ENCODE assay signal across 8 mouse cellular contexts in genomic region chr9:108648166-108648565, GRCm38 (mm10). TPM values are rescaled to one million over a fixed set of nuclear protein-coding genes. Genes with fewer than 3 reads are reported as not detected.
DNase-seq lines count a peak whose midpoint lies in the region; ATAC-seq and TF ChIP-seq lines count a peak whose summit lies in the region.

No protein-coding gene starts in this region.

- peak overlapping the region; percentile 84 for H3K4me2 ChIP-seq in embryonic facial prominence, embryonic 11.5 days (ENCODE audit: low read depth, low read length)
- peak overlapping the region; percentile 66 for H3K4me2 ChIP-seq in hindbrain, postnatal 0 days (ENCODE audit: low read depth, low read length)
- peak overlapping the region; percentile 92 for H3K4me2 ChIP-seq in liver, embryonic 13.5 days
- peak overlapping the region; percentile 88 for H3K4me2 ChIP-seq in neural tube, embryonic 14.5 days (ENCODE audit: low read depth, low read length)

- WGBS in heart, embryonic 10.5 days: 39% methylated on average over 10 of the region's 10 CpGs
- WGBS in embryonic facial prominence, embryonic 11.5 days: 49% methylated on average over 10 of the region's 10 CpGs
- 46% methylated on average over 10 of the region's 10 CpGs for WGBS in hindbrain, postnatal 0 days
- WGBS in liver, embryonic 13.5 days (ENCODE audit: insufficient replicate concordance): 16% methylated on average over 10 of the region's 10 CpGs
- 47% methylated on average over 10 of the region's 10 CpGs for WGBS in neural tube, embryonic 14.5 days

- no peaks in the 10 kb centered on the region for H3K9me3 ChIP-seq in heart, embryonic 10.5 days
- no peaks in the 10 kb centered on the region for H3K9me3 ChIP-seq in embryonic facial prominence, embryonic 11.5 days (replicated peaks; ENCODE audit: control insufficient read depth, low read length)
- H3K9me3 ChIP-seq in hindbrain, postnatal 0 days (ENCODE audit: low read length): no peaks in the 10 kb centered on the region
- no peaks in the 10 kb centered on the region for H3K9me3 ChIP-seq in liver, embryonic 13.5 days (replicated peaks)
- H3K9me3 ChIP-seq in neural tube, embryonic 14.5 days (ENCODE audit: control insufficient read depth, low read length): no peaks in the 10 kb centered on the region

- DNase-seq in heart, embryonic 10.5 days (ENCODE audit: low spot score): no peak
- no peak for DNase-seq in heart, adult 8-10 months (ENCODE audit: low spot score)
- no peak for DNase-seq in embryonic facial prominence, embryonic 11.5 days (ENCODE audit: low spot score)
- DNase-seq in hindbrain, postnatal 0 days (ENCODE audit: low spot score): no peak
- DNase-seq in liver, embryonic 13.5 days: peak; percentile 22
- no peak for DNase-seq in gastrocnemius, postnatal 10 days
- DNase-seq in layer of hippocampus, adult 8-10 months (ENCODE audit: low spot score in 2 of 2): no peak

- peaks cover 13% of the 10 kb centered on the region for H3K4me1 ChIP-seq in heart, embryonic 10.5 days
- H3K4me1 ChIP-seq in embryonic facial prominence, embryonic 11.5 days (ENCODE audit: control insufficient read depth, insufficient read depth, low read length): no peaks in the 10 kb centered on the region; the same call in 1 of the 2 replicates
- H3K4me1 ChIP-seq in hindbrain, postnatal 0 days (ENCODE audit: insufficient read depth, low read length): peaks cover 5% of the 10 kb centered on the region
- H3K4me1 ChIP-seq in liver, embryonic 13.5 days (replicated peaks): peaks cover 39% of the 10 kb centered on the region
- peaks cover 11% of the 10 kb centered on the region for H3K4me1 ChIP-seq in neural tube, embryonic 14.5 days (ENCODE audit: control insufficient read depth, insufficient read depth, low read length)

- peaks cover 7% of the 10 kb centered on the region; the same call in 1 of the 2 replicates for H3K36me3 ChIP-seq in heart, embryonic 10.5 days
- H3K36me3 ChIP-seq in embryonic facial prominence, embryonic 11.5 days (replicated peaks; ENCODE audit: control insufficient read depth, insufficient read depth, low read depth, low read length): no peaks in the 10 kb centered on the region
- no peaks in the 10 kb centered on the region for H3K36me3 ChIP-seq in hindbrain, postnatal 0 days (ENCODE audit: insufficient read depth, low read length)
- H3K36me3 ChIP-seq in liver, embryonic 13.5 days: peaks cover 19% of the 10 kb centered on the region
- no peaks in the 10 kb centered on the region; the same call in 1 of the 2 replicates for H3K36me3 ChIP-seq in neural tube, embryonic 14.5 days (ENCODE audit: control insufficient read depth, insufficient read depth, low read length)

- TF ChIP-seq CTCF in hindbrain, postnatal 0 days (IDR thresholded peaks at IDR 0.05; ENCODE audit: low read depth): no peak

- peak overlapping the region; percentile 98 for H3K27ac ChIP-seq in heart, embryonic 10.5 days
- H3K27ac ChIP-seq in embryonic facial prominence, embryonic 11.5 days (replicated peaks; ENCODE audit: low read depth, low read length): no peak overlapping the region
- H3K27ac ChIP-seq in hindbrain, postnatal 0 days: peak overlapping the region; percentile 90
- H3K27ac ChIP-seq in liver, embryonic 13.5 days: peak overlapping the region; percentile 95
- no peak overlapping the region for H3K27ac ChIP-seq in neural tube, embryonic 14.5 days (ENCODE audit: low read depth, low read length)

- no peaks in the 10 kb centered on the region for H3K27me3 ChIP-seq in heart, embryonic 10.5 days (ENCODE audit: insufficient read depth, poor library complexity, severe bottlenecking)
- no peaks in the 10 kb centered on the region for H3K27me3 ChIP-seq in embryonic facial prominence, embryonic 11.5 days (ENCODE audit: control insufficient read depth, insufficient read depth, low read length)
- H3K27me3 ChIP-seq in hindbrain, postnatal 0 days (ENCODE audit: insufficient read depth, low read length): no peaks in the 10 kb centered on the region
- no peaks in the 10 kb centered on the region for H3K27me3 ChIP-seq in liver, embryonic 13.5 days
- no peaks in the 10 kb centered on the region for H3K27me3 ChIP-seq in neural tube, embryonic 14.5 days (ENCODE audit: control insufficient read depth, insufficient read depth, low read length)

- peak overlapping the region; percentile 99 for H3K4me3 ChIP-seq in heart, embryonic 10.5 days
- peak overlapping the region; percentile 68 for H3K4me3 ChIP-seq in embryonic facial prominence, embryonic 11.5 days (ENCODE audit: low read depth, low read length)
- H3K4me3 ChIP-seq in hindbrain, postnatal 0 days (ENCODE audit: low read length): peak overlapping the region; percentile 98
- H3K4me3 ChIP-seq in liver, embryonic 13.5 days (replicated peaks): peak overlapping the region; percentile 99
- H3K4me3 ChIP-seq in neural tube, embryonic 14.5 days (ENCODE audit: low read depth, low read length): peak overlapping the region; percentile 100

- peak overlapping the region; percentile 72 for H3K9ac ChIP-seq in embryonic facial prominence, embryonic 11.5 days (replicated peaks; ENCODE audit: low read length)
- H3K9ac ChIP-seq in hindbrain, postnatal 0 days (replicated peaks; ENCODE audit: low read length): peak overlapping the region; percentile 85
- peak overlapping the region; percentile 96 for H3K9ac ChIP-seq in liver, embryonic 13.5 days
- H3K9ac ChIP-seq in neural tube, embryonic 14.5 days (replicated peaks; ENCODE audit: low read depth, low read length): peak overlapping the region; percentile 87; the same call in 1 of the 2 replicates

- ATAC-seq in embryonic facial prominence, embryonic 11.5 days (replicated peaks; ENCODE audit: insufficient number of reproducible peaks, low FRiP score, low TSS enrichment, low read depth): no peak
- ATAC-seq in hindbrain, postnatal 0 days: no peak
- ATAC-seq in liver, embryonic 13.5 days (ENCODE audit: low read depth): no peak
- ATAC-seq in neural tube, embryonic 14.5 days (ENCODE audit: low read depth): no peak

RNA-seq across cellular contexts. Expression of gene Arih2, which starts 1.0 kb away (rescaled TPM):
- 50.3 and 52.0 TPM in 2 replicates for polyA plus RNA-seq in heart, embryonic 10.5 days (2016; fragmentation: Nextera tagmentation; extraction: Ambion mirVana)
- 10 to 100 TPM; 41.7 to 50.7 (median 49.6) TPM for total RNA-seq in heart, adult 8-10 months (2022)
- polyA plus RNA-seq in embryonic facial prominence, embryonic 11.5 days (2014; fragmentation: Nextera tagmentation; extraction: Ambion mirVana): 44.1 and 48.4 TPM in 2 replicates
- 52.1 and 54.8 TPM in 2 replicates for total RNA-seq in hindbrain, postnatal 0 days (2014; rRNA removed)
- polyA plus RNA-seq in hindbrain, postnatal 0 days (2015; fragmentation: Nextera tagmentation; extraction: Ambion mirVana): 38.5 and 39.7 TPM in 2 replicates
- polyA plus RNA-seq in liver, embryonic 13.5 days (2015; fragmentation: Nextera tagmentation; extraction: Ambion mirVana): 28.6 and 35.1 TPM in 2 replicates
- polyA plus RNA-seq in neural tube, embryonic 14.5 days (2014; fragmentation: Nextera tagmentation; extraction: Ambion mirVana): 37.7 and 45.2 TPM in 2 replicates
- total RNA-seq in gastrocnemius, postnatal 10 days (2021): 10 to 100 TPM; 62.5 to 67.0 TPM
- total RNA-seq in layer of hippocampus, adult 8-10 months (2022): 10 to 100 TPM; 49.4 to 60.4 (median 54.9) TPM

RNA-seq across cellular contexts. Expression of gene Slc25a20, which starts 13.7 kb away (rescaled TPM):
- polyA plus RNA-seq in heart, embryonic 10.5 days (2016; fragmentation: Nextera tagmentation; extraction: Ambion mirVana): 53.0 and 53.7 TPM in 2 replicates
- 100 to 1,000 TPM; 189 to 257 (median 218) TPM for total RNA-seq in heart, adult 8-10 months (2022)
- polyA plus RNA-seq in embryonic facial prominence, embryonic 11.5 days (2014; fragmentation: Nextera tagmentation; extraction: Ambion mirVana): 30.8 and 34.5 TPM in 2 replicates
- total RNA-seq in hindbrain, postnatal 0 days (2014; rRNA removed): 31.0 and 41.1 TPM in 2 replicates
- 49.7 and 50.2 TPM in 2 replicates for polyA plus RNA-seq in hindbrain, postnatal 0 days (2015; fragmentation: Nextera tagmentation; extraction: Ambion mirVana)
- polyA plus RNA-seq in liver, embryonic 13.5 days (2015; fragmentation: Nextera tagmentation; extraction: Ambion mirVana): 25.6 and 26.5 TPM in 2 replicates
- 24.0 and 34.8 TPM in 2 replicates for polyA plus RNA-seq in neural tube, embryonic 14.5 days (2014; fragmentation: Nextera tagmentation; extraction: Ambion mirVana)
- total RNA-seq in gastrocnemius, postnatal 10 days (2021): 10 to 100 TPM; 63.7 to 69.4 TPM
- 10 to 100 TPM; 14.3 to 17.4 (median 16.6) TPM for total RNA-seq in layer of hippocampus, adult 8-10 months (2022)

RNA-seq across cellular contexts. Expression of gene Prkar2a, which starts 40.9 kb away (rescaled TPM):
- 26.5 and 29.1 TPM in 2 replicates for polyA plus RNA-seq in heart, embryonic 10.5 days (2016; fragmentation: Nextera tagmentation; extraction: Ambion mirVana)
- total RNA-seq in heart, adult 8-10 months (2022): 10 to 100 TPM; 80.5 to 91.0 (median 88.1) TPM
- 36.2 and 37.9 TPM in 2 replicates for polyA plus RNA-seq in embryonic facial prominence, embryonic 11.5 days (2014; fragmentation: Nextera tagmentation; extraction: Ambion mirVana)
- total RNA-seq in hindbrain, postnatal 0 days (2014; rRNA removed): 87.3 and 92.2 TPM in 2 replicates
- polyA plus RNA-seq in hindbrain, postnatal 0 days (2015; fragmentation: Nextera tagmentation; extraction: Ambion mirVana): 39.7 and 43.9 TPM in 2 replicates
- 9.5 and 10.6 TPM in 2 replicates for polyA plus RNA-seq in liver, embryonic 13.5 days (2015; fragmentation: Nextera tagmentation; extraction: Ambion mirVana)
- 60.2 and 80.1 TPM in 2 replicates for polyA plus RNA-seq in neural tube, embryonic 14.5 days (2014; fragmentation: Nextera tagmentation; extraction: Ambion mirVana)
- total RNA-seq in gastrocnemius, postnatal 10 days (2021): 100 to 1,000 TPM; 113 TPM
- 10 to 100 TPM; 41.1 to 58.2 (median 50.9) TPM for total RNA-seq in layer of hippocampus, adult 8-10 months (2022)

RNA-seq across cellular contexts. Expression of gene P4htm, which starts 50.7 kb away (rescaled TPM):
- polyA plus RNA-seq in heart, embryonic 10.5 days (2016; fragmentation: Nextera tagmentation; extraction: Ambion mirVana): 13.2 and 20.6 TPM in 2 replicates
- total RNA-seq in heart, adult 8-10 months (2022): 10 to 100 TPM; 13.0 to 23.5 (median 14.6) TPM
- 6.4 and 8.1 TPM in 2 replicates for polyA plus RNA-seq in embryonic facial prominence, embryonic 11.5 days (2014; fragmentation: Nextera tagmentation; extraction: Ambion mirVana)
- 50.8 and 62.6 TPM in 2 replicates for total RNA-seq in hindbrain, postnatal 0 days (2014; rRNA removed)
- 38.7 and 38.8 TPM in 2 replicates for polyA plus RNA-seq in hindbrain, postnatal 0 days (2015; fragmentation: Nextera tagmentation; extraction: Ambion mirVana)
- polyA plus RNA-seq in liver, embryonic 13.5 days (2015; fragmentation: Nextera tagmentation; extraction: Ambion mirVana): 0.61 and 0.70 TPM in 2 replicates
- polyA plus RNA-seq in neural tube, embryonic 14.5 days (2014; fragmentation: Nextera tagmentation; extraction: Ambion mirVana): 31.0 and 37.3 TPM in 2 replicates
- 1 to 10 TPM; 4.8 to 6.6 TPM for total RNA-seq in gastrocnemius, postnatal 10 days (2021)
- 10 to 100 TPM; 92.9 to 99.1 (median 97.8) TPM for total RNA-seq in layer of hippocampus, adult 8-10 months (2022)

Comparison
In these comparisons a context has a peak if more than half of its experiments do, and no peak if none do; other contexts are left out.
1. H3K27ac ChIP-seq: peak in heart, embryonic 10.5 days (single experiment), hindbrain, postnatal 0 days (single experiment) and liver, embryonic 13.5 days (single experiment); none in embryonic facial prominence, embryonic 11.5 days (single experiment) and neural tube, embryonic 14.5 days (single experiment).
2. Peak in every context shown above with its lines, with median percentiles within 50 percentile points of each other: H3K4me3 ChIP-seq, H3K4me2 ChIP-seq and H3K9ac ChIP-seq.